Mouse (Mus musculus) small intestine, adult 2 months (tissue): ENCODE measurements at regions not wholly inside any gene's neighbourhood (a gene's known extent, or its start where the extent isn't known, plus 50 kb on each side); places are given as distances from the start of the nearest gene placed in this dataset.

Experiments
- CTCF ChIP-seq: fragments of 200-500 bp; IDR thresholded peaks from 2 replicates; pipeline ENCODE4 v1.5.1; 2012; ENCODE audit warnings: low read depth, mild to moderate bottlenecking, control low read depth, inconsistent platforms, low read length, moderate library complexity, mixed read lengths; ENCODE audit not compliant: insufficient replicate concordance, insufficient read length; ENCODE audit errors: extremely low read depth
- POLR2A ChIP-seq: fragments of 200-500 bp; IDR thresholded peaks from 2 replicates; pipeline ENCODE4 v1.6.1; 2012; ENCODE audit warnings: low read depth, mild to moderate bottlenecking, control low read depth, inconsistent platforms, low read length, moderate library complexity

DNA sequence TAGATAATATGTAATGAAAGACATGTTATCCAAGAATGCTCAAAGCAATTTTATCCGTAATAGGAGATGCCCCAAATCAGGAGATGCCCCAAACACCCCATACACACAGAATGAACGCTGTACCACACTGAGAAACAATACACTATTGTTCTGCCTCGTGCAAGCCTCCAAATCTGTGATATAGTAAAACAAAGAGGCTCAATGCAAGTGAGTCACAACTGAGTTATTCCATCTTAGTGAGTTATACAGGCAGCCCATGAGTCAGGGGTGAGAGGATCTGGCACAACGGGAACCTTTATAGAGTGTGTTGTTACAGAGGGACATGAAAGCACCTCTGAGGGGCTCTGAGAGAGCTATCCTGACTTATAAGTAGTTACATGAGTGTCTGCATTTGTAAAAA, 145.3 kb downstream of the Gm12728 start:
- TF ChIP-seq POLR2A (no peak), CTCF (no peak)
